Mouse (Mus musculus): ENCODE measurements at regions not wholly inside any gene's neighbourhood (a gene's known extent, or its start where the extent isn't known, plus 50 kb on each side); places are given as distances from the start of the nearest gene placed in this dataset.

GRCm38 (mm10) chrX:58244544-58244943, 222.0 kb downstream of the Zic3 start:
- DNase-seq (ENCODE audit: low spot score): no peak

- no peak for DNase-seq (ENCODE audit: low spot score)
Measured at GRCm38 (mm10) chrX:58256043-58256442, 233.5 kb downstream of the Zic3 start.

GRCm38 (mm10) chrX:58282903-58283302, 260.4 kb downstream of the Zic3 start:
- DNase-seq (ENCODE audit: low spot score): no peak

GRCm38 (mm10) chrX:58322832-58323231, 300.3 kb downstream of the Zic3 start:
- DNase-seq (ENCODE audit: low spot score): no peak

GRCm38 (mm10) chrX:58351606-58352005, 329.1 kb downstream of the Zic3 start:
- no peak for DNase-seq (ENCODE audit: low spot score)

GRCm38 (mm10) chrX:58377926-58378325, 355.4 kb downstream of the Zic3 start:
- peak; percentile 6 for DNase-seq (ENCODE audit: low spot score)

Measured in layer of hippocampus, adult 9-10 months (tissue).